16 mouse cellular contexts compared by ENCODE assay signal in genomic region chr10:76789885-76790284, GRCm38 (mm10).
DNase-seq lines count a peak whose midpoint lies in the region; ATAC-seq lines count a peak whose summit lies in the region.
"Had no signal": no experiment of that assay in that cellular context is flagged by ENCODE, and none has a peak within 500 bp of the region (broad histone marks: within the 10 kb centered on the region; RNA-seq: fewer than 3 reads in every experiment).

No protein-coding gene starts in this region.

- DNase-seq in cerebellum, adult 11-12 months: peak; percentile 65
- peak; percentile 34 for DNase-seq in kidney, postnatal 10 days
- no peak for DNase-seq in kidney, postnatal 25 days
- DNase-seq in NIH3T3 (ENCODE audit: low read depth) (peak; percentile 32), liver (no peak)
- DNase-seq in cerebellum, adult 9-10 months: peak; percentile 70
- DNase-seq in adrenal gland, postnatal 36 days: no peak
- DNase-seq: gastrocnemius, postnatal 14 days; heart, adult 11 months; kidney, adult 11 months; lung, postnatal 36 days; midbrain, embryonic 14.5 days; right cerebral cortex, postnatal 4 days; thymus, postnatal 25 days had no signal

- ATAC-seq in cerebellum, adult (ENCODE audit: insufficient number of reproducible peaks, low FRiP score, low TSS enrichment): no peak
- ATAC-seq: forebrain, embryonic 16.5 days had no signal

Comparison
In these comparisons a context has a peak if more than half of its experiments do, and no peak if none do; other contexts are left out.
1. DNase-seq: peak in cerebellum, adult 11-12 months (single experiment), kidney, postnatal 10 days (single experiment), NIH3T3 (single experiment) and cerebellum, adult 9-10 months (single experiment); none in kidney, postnatal 25 days (0 of 2), adrenal gland, postnatal 36 days (0 of 2) and liver (single experiment).